Mouse (Mus musculus) limb, embryonic 12.5 days (tissue): ENCODE measurements around the gene Mrln. TPM values are rescaled to one million over a fixed set of nuclear protein-coding genes. Genes with fewer than 3 reads are reported as not detected.

Experiments
- ATAC-seq: fragments of 200-750 bp; cut with Nextera tagmentation; 2 replicates; pipeline ENCODE4 v1.8.0; 2017; ENCODE audit warnings: low read depth, moderate TSS enrichment; ENCODE audit not compliant: insufficient number of reproducible peaks, insufficient read depth, low FRiP score, low TSS enrichment
- H3K27ac ChIP-seq: fragments of 300-500 bp; sonication (generic); 2 replicates; pipeline ENCODE4 v1.5.1; 2016; ENCODE audit warnings: mild to moderate bottlenecking, moderate library complexity
- H3K27me3 ChIP-seq: fragments of 300-500 bp; sonication (generic); 2 replicates; pipeline ENCODE4 v1.6.1; 2016; ENCODE audit warnings: mild to moderate bottlenecking, moderate library complexity
- H3K36me3 ChIP-seq: fragments of 300-500 bp; sonication (generic); 2 replicates; pipeline ENCODE4 v1.6.1; 2016; ENCODE audit warnings: mild to moderate bottlenecking, moderate library complexity
- H3K4me1 ChIP-seq: fragments of 300-500 bp; sonication (generic); replicated peaks from 2 replicates; pipeline ENCODE4 v1.6.1; 2016
- H3K4me2 ChIP-seq: fragments of 300-500 bp; sonication (generic); 2 replicates; pipeline ENCODE4 v1.6.1; 2016; ENCODE audit warnings: mild to moderate bottlenecking, moderate library complexity
- H3K4me3 ChIP-seq: fragments of 300-500 bp; sonication (generic); replicated peaks from 2 replicates; pipeline ENCODE4 v1.5.1; 2016; ENCODE audit warnings: mild to moderate bottlenecking
- H3K9ac ChIP-seq: fragments of 300-500 bp; sonication (generic); replicated peaks from 2 replicates; pipeline ENCODE4 v1.6.1; 2016; ENCODE audit warnings: mild to moderate bottlenecking, moderate library complexity
- H3K9me3 ChIP-seq: fragments of 300-500 bp; sonication (generic); 2 replicates; pipeline ENCODE4 v1.6.1; 2016; ENCODE audit warnings: mild to moderate bottlenecking, moderate library complexity
- WGBS: fragments of 180-500 bp; shearing (Covaris S2); methylation state at CpG from one replicate; pipeline ENCODE4 v1.1.7; 2016; 5-methylcytosine and 5-hydroxymethylcytosine counted together
- polyA plus RNA-seq: library from polyadenylated mRNA; unstranded; fragments of >200 nt; fragmentation: Nextera tagmentation; extraction: Ambion mirVana; gene quantifications from 2 replicates; pipeline ENCODE4 v1.2.1, GENCODE M21; 2016

Gene Mrln
- polyA plus RNA-seq, 1 experiment from 2014 or later, result 20.7 TPM

DNA sequence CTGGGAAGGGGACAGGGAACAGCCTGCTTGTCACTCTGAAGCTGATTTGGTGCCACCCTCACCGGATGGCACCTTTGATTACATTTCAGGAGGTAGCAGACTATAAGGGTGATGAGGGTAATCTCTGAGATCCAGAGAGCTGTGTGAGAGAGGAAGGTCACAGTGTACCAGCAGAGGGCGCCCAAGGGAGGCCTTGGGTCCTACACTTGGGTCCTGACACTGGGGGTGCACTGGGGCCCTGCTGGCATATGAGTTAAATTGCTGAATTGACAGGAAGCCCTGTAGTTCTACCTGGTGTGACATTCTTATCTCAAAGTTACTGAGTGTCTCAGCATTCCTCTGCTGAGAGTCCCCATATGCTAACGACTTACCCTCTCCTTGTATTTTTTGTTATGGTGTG lies 31.1 kb upstream of the Mrln start:
- H3K4me2 ChIP-seq, result no peak overlapping the region
- 57% methylated on average over 3 of the region's 3 CpGs for WGBS
- H3K4me3 ChIP-seq, result no peak overlapping the region
- no peak overlapping the region for H3K9ac ChIP-seq
- no peaks in the 10 kb centered on the region for H3K27me3 ChIP-seq
- no peaks in the 10 kb centered on the region for H3K9me3 ChIP-seq
- peaks cover 4% of the 10 kb centered on the region; the same call in 1 of the 2 replicates for H3K4me1 ChIP-seq
- peaks cover 81% of the 10 kb centered on the region for H3K36me3 ChIP-seq
- H3K27ac ChIP-seq, result no peak overlapping the region
- no peak for ATAC-seq

DNA sequence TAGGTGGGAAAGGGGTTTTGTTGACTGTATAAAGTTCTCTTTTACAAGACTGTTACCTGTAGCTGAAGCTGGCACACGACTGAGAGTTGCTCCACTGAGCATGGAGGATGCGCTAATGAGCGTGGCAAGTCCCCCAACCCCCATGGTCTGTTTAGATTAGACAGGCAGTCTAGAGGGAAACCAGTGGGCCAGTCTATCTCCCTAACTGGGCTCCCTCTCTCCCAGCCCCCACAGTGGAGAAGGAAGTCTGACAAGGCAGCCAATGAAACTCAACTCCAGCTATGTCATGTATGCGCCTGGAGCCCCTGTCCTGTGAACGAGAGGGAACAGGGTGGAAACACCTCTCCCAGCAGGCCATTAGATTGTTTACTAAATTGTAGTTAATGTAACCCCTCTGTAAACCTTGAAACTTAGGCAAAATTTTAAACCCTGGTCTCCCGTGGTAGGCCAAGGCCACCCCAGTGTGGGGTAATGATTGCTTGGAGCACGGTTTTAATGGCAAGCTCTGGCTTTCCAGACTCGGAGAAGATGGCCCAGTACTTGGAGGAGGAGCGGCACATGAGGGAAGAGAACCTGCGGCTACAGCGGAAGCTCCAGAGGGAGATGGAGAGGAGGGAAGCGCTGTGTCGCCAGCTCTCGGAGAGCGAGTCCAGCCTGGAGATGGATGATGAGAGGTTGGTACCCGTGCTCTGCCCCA lies 29.8 kb upstream of the Mrln start:
- H3K4me2 ChIP-seq, result no peak overlapping the region
- H3K4me1 ChIP-seq, result peaks cover 4% of the 10 kb centered on the region; the same call in 1 of the 2 replicates
- H3K9ac ChIP-seq, result no peak overlapping the region
- 72% methylated on average over 16 of the region's 16 CpGs for WGBS
- no peak overlapping the region for H3K27ac ChIP-seq
- no peaks in the 10 kb centered on the region for H3K9me3 ChIP-seq
- peaks cover 76% of the 10 kb centered on the region for H3K36me3 ChIP-seq
- H3K27me3 ChIP-seq, result no peaks in the 10 kb centered on the region
- no peak for ATAC-seq
- H3K4me3 ChIP-seq, result no peak overlapping the region

DNA sequence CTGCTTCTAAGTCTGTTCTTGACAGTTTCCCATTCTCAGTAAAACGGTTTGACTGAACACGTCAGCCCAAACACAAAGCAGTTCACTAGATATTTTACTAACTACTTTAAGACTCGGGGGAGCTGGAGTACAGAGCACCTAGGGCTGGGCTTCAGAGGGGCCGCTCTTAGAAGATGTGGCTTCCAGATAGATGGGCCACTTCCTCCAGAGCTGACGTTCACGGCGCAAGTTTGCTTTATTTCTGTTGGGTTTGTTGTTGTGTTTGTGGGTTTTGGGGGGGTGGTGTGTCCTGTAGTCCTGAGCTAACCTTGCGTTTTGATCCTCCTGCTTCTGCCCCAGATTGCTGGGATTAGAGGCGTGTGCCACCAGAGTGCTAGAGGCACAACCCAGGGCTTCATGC lies 23.7 kb upstream of the Mrln start:
- Histone ChIP-seq H3K4me1 (peaks cover 10% of the 10 kb centered on the region), H3K36me3 (peaks cover 68% of the 10 kb centered on the region), H3K9me3 (no peaks in the 10 kb centered on the region), H3K27me3 (no peaks in the 10 kb centered on the region), H3K4me2 (no peak overlapping the region), H3K4me3 (no peak overlapping the region), H3K27ac (no peak overlapping the region), H3K9ac (no peak overlapping the region)
- WGBS, result 81% methylated on average over 9 of the region's 9 CpGs
- no peak for ATAC-seq

DNA sequence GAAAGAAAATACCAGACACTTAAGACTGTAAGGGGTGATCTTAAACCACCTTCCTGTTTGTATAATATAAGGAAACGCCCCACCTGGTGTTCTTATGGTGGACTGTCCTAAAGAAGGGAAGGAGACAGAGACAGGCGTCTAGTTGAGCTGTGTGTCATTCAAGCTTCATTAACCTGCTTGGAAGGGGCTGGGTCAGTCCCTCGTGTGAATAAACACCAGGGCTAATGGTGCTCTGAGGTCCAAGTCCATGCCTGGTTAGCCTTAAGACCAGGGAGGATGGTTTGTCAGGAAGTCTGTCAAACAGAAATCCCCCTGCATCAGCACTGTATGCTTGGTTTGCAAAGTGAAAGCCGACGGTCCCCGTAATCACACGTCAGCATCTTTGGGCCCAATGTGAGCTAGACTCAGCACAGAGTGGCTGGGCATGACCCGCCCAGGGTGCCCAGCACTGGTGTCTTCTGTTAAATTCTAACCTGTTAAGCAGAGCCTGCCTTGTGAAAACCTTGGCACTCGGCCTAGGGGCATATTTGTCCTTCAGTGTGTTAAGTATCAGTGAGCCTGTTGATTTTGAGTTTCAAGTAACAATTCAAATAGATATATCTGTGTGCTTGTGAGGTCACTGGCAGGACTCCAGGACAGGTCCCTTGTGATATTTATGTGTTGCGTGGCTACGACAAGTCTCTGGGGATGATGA lies 23.0 kb upstream of the Mrln start:
- no peak for ATAC-seq
- no peak overlapping the region for H3K27ac ChIP-seq

DNA sequence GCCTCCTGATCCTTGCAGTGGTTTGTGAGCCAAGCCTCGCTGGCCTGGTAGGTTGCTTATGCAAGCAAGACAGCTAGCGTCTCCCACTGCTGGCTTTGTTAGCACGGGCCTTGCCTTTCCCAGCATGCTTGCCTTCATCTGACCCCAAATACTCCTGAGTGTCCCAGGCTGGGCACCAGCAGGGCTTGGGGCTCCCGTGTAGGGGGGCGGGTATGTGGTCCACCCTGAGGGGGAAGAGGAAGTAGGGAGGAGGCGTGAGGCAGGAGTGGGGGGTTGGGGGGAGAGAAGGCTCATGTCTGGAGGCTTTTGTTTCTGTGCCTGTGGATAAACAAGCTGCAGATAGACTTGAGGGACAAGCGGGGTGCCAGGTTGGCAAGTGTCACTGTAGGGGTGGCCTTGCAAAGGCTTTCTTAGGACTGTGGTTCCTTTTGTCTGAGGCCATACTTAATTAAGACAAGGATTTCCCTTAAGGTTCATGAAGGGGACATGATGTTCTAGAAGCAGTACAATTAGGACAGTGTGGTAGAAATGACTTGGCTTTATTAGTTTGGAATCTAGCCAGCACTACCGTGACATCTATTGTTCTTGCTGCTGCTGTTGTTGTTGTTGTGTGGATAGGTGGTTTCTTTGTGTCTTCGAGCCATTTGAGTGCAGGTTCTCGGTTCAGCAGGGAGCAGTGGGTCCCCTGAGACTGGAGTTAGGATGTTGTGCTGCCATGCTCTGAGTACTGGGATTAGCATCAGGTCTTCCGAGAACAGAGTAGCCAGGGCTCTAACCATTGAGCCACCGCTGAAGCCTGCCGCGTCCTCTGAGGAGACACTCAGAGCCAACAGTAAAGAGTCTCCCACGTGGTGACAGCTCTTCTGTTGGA lies 21.0 kb upstream of the Mrln start:
- 72% methylated on average over 15 of the region's 15 CpGs for WGBS
- no peak overlapping the region for H3K4me3 ChIP-seq
- H3K9me3 ChIP-seq, result no peaks in the 10 kb centered on the region
- H3K36me3 ChIP-seq, result peaks cover 62% of the 10 kb centered on the region
- peaks cover 10% of the 10 kb centered on the region for H3K4me1 ChIP-seq
- H3K9ac ChIP-seq, result no peak overlapping the region
- ATAC-seq, result no peak
- no peaks in the 10 kb centered on the region for H3K27me3 ChIP-seq
- no peak overlapping the region for H3K27ac ChIP-seq
- no peak overlapping the region for H3K4me2 ChIP-seq

More for the DNA sequence above, 23.0 kb upstream of the Mrln start:
- Histone ChIP-seq H3K4me3 (no peak overlapping the region), H3K27me3 (no peaks in the 10 kb centered on the region), H3K36me3 (peaks cover 62% of the 10 kb centered on the region), H3K9me3 (no peaks in the 10 kb centered on the region), H3K4me2 (no peak overlapping the region), H3K9ac (no peak overlapping the region), H3K4me1 (peaks cover 10% of the 10 kb centered on the region)
- WGBS, result 88% methylated on average over 11 of the region's 11 CpGs

DNA sequence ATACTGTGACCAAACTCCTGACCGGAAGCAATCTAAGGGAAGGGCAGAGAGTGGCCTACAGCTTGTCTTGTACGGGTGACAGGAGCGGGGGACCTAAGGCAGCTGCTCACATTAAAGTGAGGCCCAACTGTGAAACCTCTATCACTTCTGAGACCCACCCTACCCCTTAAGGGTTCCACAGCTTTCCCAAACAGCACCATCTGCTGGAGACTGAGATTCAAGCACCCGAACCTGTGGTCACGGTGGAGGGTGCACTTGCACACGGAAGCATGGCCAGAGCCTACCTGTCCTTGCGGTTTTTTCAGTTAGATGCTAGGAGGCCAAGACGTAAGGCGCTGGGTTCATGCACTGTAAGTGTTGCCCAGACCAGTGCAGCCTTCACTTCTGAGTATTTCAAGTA lies 18.3 kb upstream of the Mrln start:
- ATAC-seq, result no peak
- Histone ChIP-seq H3K36me3 (peaks cover 70% of the 10 kb centered on the region), H3K4me1 (peaks cover 10% of the 10 kb centered on the region), H3K9ac (no peak overlapping the region), H3K9me3 (no peaks in the 10 kb centered on the region), H3K27me3 (no peaks in the 10 kb centered on the region), H3K4me2 (no peak overlapping the region), H3K27ac (no peak overlapping the region), H3K4me3 (no peak overlapping the region)
- WGBS, result 81% methylated on average over 9 of the region's 9 CpGs

DNA sequence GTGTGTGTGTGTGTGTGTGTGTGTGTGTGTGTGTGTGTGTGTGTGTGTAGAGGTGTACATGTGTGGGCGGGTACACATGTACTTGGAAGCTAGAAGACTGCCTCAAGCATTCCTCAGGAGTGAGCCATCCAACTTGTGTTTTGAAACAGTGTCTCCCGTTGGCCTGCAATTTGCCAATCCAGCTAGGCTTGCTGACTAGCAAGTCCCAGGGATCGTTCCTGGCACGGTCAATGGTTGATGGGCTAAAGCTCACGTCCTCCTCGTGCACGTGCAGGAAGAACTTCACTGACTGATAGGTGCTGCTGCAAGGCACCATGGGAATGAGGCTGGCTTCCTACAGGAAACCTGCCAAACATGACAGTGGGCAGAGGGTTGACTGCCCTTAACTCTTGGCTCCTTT lies 17.9 kb upstream of the Mrln start:
- no peak for ATAC-seq
- no peak overlapping the region for H3K4me2 ChIP-seq
- peaks cover 70% of the 10 kb centered on the region for H3K36me3 ChIP-seq

DNA sequence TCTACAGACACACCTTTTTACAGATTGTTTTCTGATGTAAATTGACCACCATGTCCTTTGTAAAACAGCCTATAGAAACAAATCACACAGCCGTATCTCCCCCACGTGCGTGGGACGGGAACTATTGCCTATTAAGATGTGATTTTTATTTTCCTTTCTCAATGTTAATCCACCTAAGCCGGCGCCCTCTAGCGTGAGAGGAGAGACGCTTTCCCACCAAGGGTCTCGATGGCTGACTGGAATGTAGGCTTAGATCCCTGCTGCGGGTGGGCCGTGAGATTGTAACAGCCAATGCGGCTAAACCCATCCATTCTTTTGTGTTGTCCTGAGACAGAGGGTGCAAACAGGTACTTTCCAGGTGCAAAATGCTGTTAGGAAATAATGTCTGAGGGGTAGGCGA lies 14.6 kb upstream of the Mrln start:
- Histone ChIP-seq H3K36me3 (peaks cover 75% of the 10 kb centered on the region), H3K9me3 (no peaks in the 10 kb centered on the region), H3K27ac (no peak overlapping the region), H3K4me1 (no peaks in the 10 kb centered on the region), H3K27me3 (no peaks in the 10 kb centered on the region), H3K4me3 (no peak overlapping the region), H3K4me2 (no peak overlapping the region), H3K9ac (no peak overlapping the region)
- ATAC-seq, result no peak
- WGBS, result 84% methylated on average over 13 of the region's 13 CpGs

More for the DNA sequence above, 17.9 kb upstream of the Mrln start:
- Histone ChIP-seq H3K9ac (no peak overlapping the region), H3K4me1 (peaks cover 10% of the 10 kb centered on the region), H3K9me3 (no peaks in the 10 kb centered on the region), H3K27ac (no peak overlapping the region), H3K4me3 (no peak overlapping the region), H3K27me3 (no peaks in the 10 kb centered on the region)
- 94% methylated on average over 7 of the region's 7 CpGs for WGBS

DNA sequence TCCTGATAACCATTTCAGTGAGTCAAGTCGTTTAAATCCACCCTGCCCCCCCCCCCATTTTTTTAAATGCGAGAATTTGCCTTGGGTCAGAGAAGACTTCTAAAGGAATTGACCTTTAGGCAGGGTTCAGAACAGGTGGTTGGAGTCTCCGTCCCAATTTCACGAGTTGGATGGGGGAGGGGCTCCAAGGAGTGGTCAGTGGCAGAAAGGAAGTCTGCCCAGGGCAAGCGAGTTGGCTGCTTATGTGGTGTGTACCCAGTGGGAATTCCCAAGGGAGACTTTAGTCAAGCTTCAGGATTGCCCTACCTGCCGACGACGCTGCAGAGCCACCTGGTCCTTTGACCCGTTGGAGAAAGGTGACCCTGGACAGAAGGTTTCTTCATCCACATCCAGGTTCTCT lies 10.2 kb upstream of the Mrln start:
- 53% methylated on average over 9 of the region's 9 CpGs for WGBS
- Histone ChIP-seq H3K4me1 (peaks cover 7% of the 10 kb centered on the region), H3K27ac (no peak overlapping the region), H3K27me3 (no peaks in the 10 kb centered on the region), H3K36me3 (peaks cover 47% of the 10 kb centered on the region), H3K4me3 (no peak overlapping the region), H3K4me2 (no peak overlapping the region), H3K9me3 (no peaks in the 10 kb centered on the region), H3K9ac (no peak overlapping the region)
- no peak for ATAC-seq

DNA sequence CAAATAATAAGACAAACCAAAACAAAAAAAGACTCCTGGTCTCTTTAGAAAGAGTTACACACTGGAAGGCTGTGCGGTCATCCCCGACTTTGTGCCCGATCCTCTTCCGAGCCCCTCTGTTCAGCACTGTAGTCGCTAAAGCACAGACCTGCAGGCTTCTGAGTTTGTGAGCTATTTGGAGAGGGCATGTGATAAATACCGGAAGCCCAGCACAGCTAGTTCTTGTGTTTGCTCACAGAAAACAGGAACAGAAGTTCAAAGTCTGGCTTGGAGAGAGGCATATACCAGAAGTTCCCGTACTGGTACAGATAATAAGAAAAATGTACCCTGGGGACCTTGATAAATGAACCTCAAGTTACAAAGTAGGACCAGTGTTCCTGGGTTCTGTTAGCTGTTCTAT lies 9.2 kb upstream of the Mrln start:
- Histone ChIP-seq H3K4me1 (peaks cover 7% of the 10 kb centered on the region), H3K4me3 (no peak overlapping the region), H3K27me3 (no peaks in the 10 kb centered on the region), H3K4me2 (no peak overlapping the region), H3K36me3 (peaks cover 37% of the 10 kb centered on the region), H3K9ac (no peak overlapping the region), H3K9me3 (no peaks in the 10 kb centered on the region), H3K27ac (peak overlapping the region; percentile 66)
- 69% methylated on average over 7 of the region's 7 CpGs for WGBS
- ATAC-seq, result no peak

DNA sequence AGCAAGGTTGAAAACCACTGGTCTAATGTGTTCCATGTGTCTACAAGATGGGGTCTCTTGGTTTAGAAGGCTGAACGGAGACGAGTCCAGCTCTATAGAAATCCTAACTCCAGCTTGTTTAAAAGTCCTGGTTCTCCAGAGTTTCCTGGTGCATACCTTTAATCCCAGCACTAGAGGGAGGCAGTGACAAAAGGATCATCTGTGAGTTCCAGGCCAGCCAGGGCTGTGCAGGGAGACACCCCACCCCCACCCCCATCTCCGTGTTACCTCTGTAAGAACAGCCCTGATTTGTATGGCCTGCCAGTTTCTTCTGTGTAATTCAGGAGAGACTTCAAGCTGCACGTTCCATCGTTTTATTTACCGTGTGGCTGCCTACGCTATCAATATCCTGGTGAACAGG lies 8.7 kb upstream of the Mrln start:
- Histone ChIP-seq H3K4me3 (no peak overlapping the region), H3K27me3 (no peaks in the 10 kb centered on the region), H3K4me1 (peaks cover 7% of the 10 kb centered on the region), H3K27ac (no peak overlapping the region), H3K36me3 (peaks cover 32% of the 10 kb centered on the region), H3K4me2 (no peak overlapping the region), H3K9me3 (no peaks in the 10 kb centered on the region), H3K9ac (no peak overlapping the region)
- 0 out of 2 replicates have a peak, but pooled peaks have one; percentile 54 for ATAC-seq
- WGBS, result 51% methylated on average over 7 of the region's 7 CpGs
